8 mouse cellular contexts compared by ENCODE assay signal in genomic region chr16:31081125-31081664, GRCm38 (mm10). TPM values are rescaled to one million over a fixed set of nuclear protein-coding genes. Genes with fewer than 3 reads are reported as not detected.
DNase-seq lines count a peak whose midpoint lies in the region; ATAC-seq and TF ChIP-seq lines count a peak whose summit lies in the region.

Gene Xxylt1, minus strand, starts transcription at chr16:31081432.

- peak within 1 kb of the TSS; percentile 77 for H3K4me3 ChIP-seq in heart, embryonic 12.5 days
- H3K4me3 ChIP-seq in kidney, postnatal 0 days (replicated peaks; ENCODE audit: low read depth, low read length) = peak within 1 kb of the TSS; percentile 46
- H3K4me3 ChIP-seq in liver, embryonic 11.5 days (ENCODE audit: low read depth, low read length) = peak within 1 kb of the TSS; percentile 70
- peak within 1 kb of the TSS; percentile 71 for H3K4me3 ChIP-seq in stomach, embryonic 14.5 days (ENCODE audit: low read depth, low read length)

- H3K9ac ChIP-seq in heart, embryonic 12.5 days = peak within 1 kb of the TSS; percentile 76
- H3K9ac ChIP-seq in kidney, postnatal 0 days (ENCODE audit: low read depth, low read length) = peak within 1 kb of the TSS; percentile 51
- peak within 1 kb of the TSS; percentile 80 for H3K9ac ChIP-seq in liver, embryonic 11.5 days (ENCODE audit: low read depth, low read length)
- H3K9ac ChIP-seq in stomach, embryonic 14.5 days (replicated peaks; ENCODE audit: low read depth, low read length) = peak within 1 kb of the TSS; percentile 62

- TF ChIP-seq CTCF in kidney, postnatal 0 days (IDR thresholded peaks at IDR 0.05; ENCODE audit: low read depth) = peak; percentile 25; the same call in 1 of the 2 replicates

- peak within 1 kb of the TSS; percentile 96 for H3K4me2 ChIP-seq in heart, embryonic 12.5 days
- peak within 1 kb of the TSS; percentile 85 for H3K4me2 ChIP-seq in kidney, postnatal 0 days (ENCODE audit: low read length)
- peak within 1 kb of the TSS; percentile 100 for H3K4me2 ChIP-seq in liver, embryonic 11.5 days
- H3K4me2 ChIP-seq in stomach, embryonic 14.5 days (replicated peaks; ENCODE audit: low read depth, low read length) = peak within 1 kb of the TSS; percentile 96

- peak; percentile 93 for DNase-seq in CD4-positive helper T cell, adult 2 months (ENCODE audit: low read depth, low spot score)
- DNase-seq in brain, embryonic 18.5 days (ENCODE audit: low read depth, low spot score) = peak; percentile 91
- DNase-seq in kidney, postnatal 0 days (ENCODE audit: low spot score) = peak; percentile 98
- peak; percentile 90 for DNase-seq in liver, embryonic 11.5 days (ENCODE audit: low spot score)
- DNase-seq in naive thymus-derived CD4-positive, alpha-beta T cell, adult 2 months (ENCODE audit: low read depth) = peak; percentile 95

- H3K36me3 ChIP-seq in heart, embryonic 12.5 days = peaks cover 13% of the 10 kb centered on the region; the same call in 1 of the 2 replicates
- no peaks in the 10 kb centered on the region for H3K36me3 ChIP-seq in kidney, postnatal 0 days (ENCODE audit: insufficient read depth, low read length)
- no peaks in the 10 kb centered on the region for H3K36me3 ChIP-seq in liver, embryonic 11.5 days (ENCODE audit: control insufficient read depth, insufficient read depth, low read length)
- no peaks in the 10 kb centered on the region; the same call in 1 of the 2 replicates for H3K36me3 ChIP-seq in stomach, embryonic 14.5 days (ENCODE audit: control insufficient read depth, insufficient read depth, low read length)

- H3K27ac ChIP-seq in heart, embryonic 12.5 days (ENCODE audit: poor library complexity, severe bottlenecking) = peak within 1 kb of the TSS; percentile 85
- peak within 1 kb of the TSS; percentile 75 for H3K27ac ChIP-seq in kidney, postnatal 0 days
- H3K27ac ChIP-seq in liver, embryonic 11.5 days (ENCODE audit: low read depth, low read length) = peak within 1 kb of the TSS; percentile 84
- H3K27ac ChIP-seq in stomach, embryonic 14.5 days (ENCODE audit: low read length) = peak within 1 kb of the TSS; percentile 88

- under 1% methylated on average over 54 of the region's 54 CpGs for WGBS in heart, embryonic 12.5 days
- WGBS in kidney, postnatal 0 days = under 1% methylated on average over 54 of the region's 54 CpGs
- WGBS in liver, embryonic 11.5 days = under 1% methylated on average over 54 of the region's 54 CpGs
- WGBS in stomach, embryonic 14.5 days = under 1% methylated on average over 54 of the region's 54 CpGs

- H3K9me3 ChIP-seq in heart, embryonic 12.5 days (replicated peaks) = no peaks in the 10 kb centered on the region
- no peaks in the 10 kb centered on the region for H3K9me3 ChIP-seq in kidney, postnatal 0 days (replicated peaks; ENCODE audit: low read length)
- H3K9me3 ChIP-seq in liver, embryonic 11.5 days (ENCODE audit: control insufficient read depth, low read length) = no peaks in the 10 kb centered on the region
- H3K9me3 ChIP-seq in stomach, embryonic 14.5 days (ENCODE audit: control insufficient read depth, low read depth, low read length) = no peaks in the 10 kb centered on the region

- peaks cover 7% of the 10 kb centered on the region for H3K4me1 ChIP-seq in heart, embryonic 12.5 days (replicated peaks)
- H3K4me1 ChIP-seq in kidney, postnatal 0 days (replicated peaks; ENCODE audit: insufficient read depth, low read length) = peaks cover 9% of the 10 kb centered on the region
- H3K4me1 ChIP-seq in liver, embryonic 11.5 days (replicated peaks; ENCODE audit: control insufficient read depth, insufficient read depth, low read length) = peaks cover 6% of the 10 kb centered on the region
- H3K4me1 ChIP-seq in stomach, embryonic 14.5 days (ENCODE audit: control insufficient read depth, insufficient read depth, low read length) = peaks cover 4% of the 10 kb centered on the region; the same call in 1 of the 2 replicates

- peak; percentile 91 for ATAC-seq in erythroid progenitor cell, adult 5-6 weeks (replicated peaks; ENCODE audit: low FRiP score, poor library complexity, severe bottlenecking)
- ATAC-seq in heart, embryonic 12.5 days (ENCODE audit: insufficient number of reproducible peaks, low FRiP score) = peak; percentile 97
- ATAC-seq in kidney, postnatal 0 days (replicated peaks; ENCODE audit: low FRiP score, low read depth) = peak; percentile 97
- peak; percentile 98 for ATAC-seq in liver, embryonic 11.5 days (replicated peaks; ENCODE audit: low FRiP score)
- ATAC-seq in stomach, embryonic 14.5 days (ENCODE audit: insufficient number of reproducible peaks, insufficient read depth, low FRiP score, low read depth) = peak; percentile 98

- H3K27me3 ChIP-seq in heart, embryonic 12.5 days (replicated peaks) = no peaks in the 10 kb centered on the region
- no peaks in the 10 kb centered on the region for H3K27me3 ChIP-seq in kidney, postnatal 0 days (ENCODE audit: insufficient read depth, low read length)
- H3K27me3 ChIP-seq in liver, embryonic 11.5 days (replicated peaks; ENCODE audit: control insufficient read depth, insufficient read depth, low read length) = no peaks in the 10 kb centered on the region
- no peaks in the 10 kb centered on the region for H3K27me3 ChIP-seq in stomach, embryonic 14.5 days (ENCODE audit: control insufficient read depth, insufficient read depth, low read length)

RNA-seq across cellular contexts. Expression of gene Xxylt1, which starts in this region (rescaled TPM):
- 5.9 and 6.1 TPM in 2 replicates for total RNA-seq in erythroid progenitor cell, adult 5-6 weeks (2015; ENCODE audit: low replicate concordance)
- 0.90 and 4.2 TPM in 2 replicates for total RNA-seq in erythroid progenitor cell, adult 5-6 weeks (2017; ENCODE audit: low replicate concordance)
- polyA plus RNA-seq in heart, embryonic 12.5 days (2016; fragmentation: Nextera tagmentation; extraction: Ambion mirVana) = 12.9 and 13.7 TPM in 2 replicates
- polyA plus RNA-seq in kidney, postnatal 0 days (2015; fragmentation: Nextera tagmentation; extraction: Ambion mirVana) = 17.6 and 20.0 TPM in 2 replicates
- 10.7 and 10.9 TPM in 2 replicates for polyA plus RNA-seq in liver, embryonic 11.5 days (2014; fragmentation: Nextera tagmentation; extraction: Ambion mirVana)
- 17.2 and 21.4 TPM in 2 replicates for polyA plus RNA-seq in stomach, embryonic 14.5 days (2014; fragmentation: Nextera tagmentation; extraction: Ambion mirVana)

Comparison
In these comparisons a context has a peak if more than half of its experiments do, and no peak if none do; other contexts are left out.
1. Peak in every context shown above with its lines: DNase-seq, ATAC-seq, H3K4me3 ChIP-seq and H3K27ac ChIP-seq.